In the genomic region with DNA sequence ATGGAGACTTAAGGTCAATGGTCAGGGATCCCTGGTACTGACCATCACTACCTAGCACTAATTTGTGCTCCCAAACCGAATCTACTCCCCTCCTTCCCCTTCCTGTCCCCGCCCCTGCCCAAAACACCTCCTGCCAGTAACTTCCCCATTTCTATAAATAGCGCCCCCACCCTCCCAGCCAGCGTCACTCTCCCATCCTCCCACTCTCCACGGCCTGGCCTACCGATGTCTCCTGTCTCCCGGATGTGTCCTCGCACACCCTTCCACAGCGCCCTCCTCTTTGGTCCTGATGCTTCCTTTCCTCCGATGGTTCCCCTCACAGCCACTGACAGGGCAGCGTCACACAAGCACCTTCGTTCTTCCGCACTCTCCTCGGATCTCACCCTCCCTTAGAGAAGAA, we compare ENCODE assay signal across 8 mouse cellular contexts. TPM values are rescaled to one million over a fixed set of nuclear protein-coding genes. Genes with fewer than 3 reads are reported as not detected.
DNase-seq lines count a peak whose midpoint lies in the region; ATAC-seq and TF ChIP-seq lines count a peak whose summit lies in the region.

No protein-coding gene starts in this region.

- no peak overlapping the region for H3K4me3 ChIP-seq in kidney, adult 2 months (ENCODE audit: insufficient read depth, low read depth, low read length)
- H3K4me3 ChIP-seq in stomach, embryonic 15.5 days (replicated peaks), result no peak overlapping the region

- H3K27ac ChIP-seq in kidney, adult 2 months (ENCODE audit: insufficient read depth, low read depth, low read length), result peak overlapping the region; percentile 51
- H3K27ac ChIP-seq in stomach, embryonic 15.5 days, result no peak overlapping the region

- no peak for TF ChIP-seq CTCF in kidney, adult 2 months (conservative IDR thresholded peaks at IDR 0.05; ENCODE audit: insufficient read depth, insufficient read length, low read depth, low read length)

- H3K36me3 ChIP-seq in kidney, adult 2 months (ENCODE audit: control insufficient read depth, insufficient read depth, low read length), result no peaks in the 10 kb centered on the region
- H3K36me3 ChIP-seq in stomach, embryonic 15.5 days, result no peaks in the 10 kb centered on the region

- peak; percentile 44 to 75 for DNase-seq in frontal cortex, adult 2 months (ENCODE audit: extremely low spot score in 1 of 2, low spot score in 1 of 2)
- no peak for DNase-seq in frontal cortex, postnatal 14 days (ENCODE audit: low spot score in 2 of 2)
- DNase-seq in ES-CJ7 (ENCODE audit: low read depth, low spot score), result peak; percentile 39
- peak; percentile 81 for DNase-seq in kidney, adult 2 months
- DNase-seq in lung, postnatal 10 days, result peak; percentile 87
- DNase-seq in embryo, embryonic 10 days (ENCODE audit: low spot score), result no peak

- no peaks in the 10 kb centered on the region for H3K9me3 ChIP-seq in stomach, embryonic 15.5 days

- WGBS in kidney, adult 2 months, result 50% methylated on average over 14 of the region's 14 CpGs
- WGBS in stomach, embryonic 15.5 days, result 25% methylated on average over 13 of the region's 14 CpGs

- peak; percentile 78 for ATAC-seq in granulocyte monocyte progenitor cell, adult 5-6 weeks (replicated peaks; ENCODE audit: poor library complexity, severe bottlenecking)
- ATAC-seq in stomach, embryonic 15.5 days (ENCODE audit: insufficient read depth, low FRiP score, low read depth), result peak; percentile 23; the same call in 1 of the 2 replicates

- H3K4me2 ChIP-seq in stomach, embryonic 15.5 days, result no peak overlapping the region; the same call in 1 of the 2 replicates

- H3K4me1 ChIP-seq in kidney, adult 2 months (ENCODE audit: control insufficient read depth, insufficient read depth, low read length), result peaks cover 30% of the 10 kb centered on the region
- H3K4me1 ChIP-seq in stomach, embryonic 15.5 days, result peaks cover 17% of the 10 kb centered on the region

- H3K27me3 ChIP-seq in kidney, adult 2 months (replicated peaks; ENCODE audit: control insufficient read depth, insufficient read depth, low read length), result no peaks in the 10 kb centered on the region
- no peaks in the 10 kb centered on the region for H3K27me3 ChIP-seq in stomach, embryonic 15.5 days (replicated peaks)

- TF ChIP-seq POLR2A in kidney, adult 2 months (IDR thresholded peaks at IDR 0.05; ENCODE audit: low read depth, low read length), result no peak

- H3K9ac ChIP-seq in stomach, embryonic 15.5 days, result no peak overlapping the region

RNA-seq across cellular contexts. Expression of gene Ier5, which starts 39.9 kb away (rescaled TPM):
- polyA plus RNA-seq in frontal cortex, adult 2 months (2012; rRNA removed), result 33.2 and 37.6 TPM in 2 replicates
- 0.32 and 2.9 TPM in 2 replicates for total RNA-seq in granulocyte monocyte progenitor cell, adult 5-6 weeks (2014; fragmentation: Nextera tagmentation)
- total RNA-seq in granulocyte monocyte progenitor cell, adult 5-6 weeks (2017), result 3.2 and 4.4 TPM in 2 replicates
- polyA plus RNA-seq in kidney, adult 2 months (2012; rRNA removed), result 8.6 and 9.8 TPM in 2 replicates
- 5.8 TPM in 2 replicates for polyA plus RNA-seq in stomach, embryonic 15.5 days (2015; fragmentation: Nextera tagmentation; extraction: Ambion mirVana)

Comparison
In these comparisons a context has a peak if more than half of its experiments do, and no peak if none do; other contexts are left out.
1. DNase-seq: peak in frontal cortex, adult 2 months (2 of 2), ES-CJ7 (single experiment), kidney, adult 2 months (single experiment) and lung, postnatal 10 days (single experiment); none in frontal cortex, postnatal 14 days (0 of 2) and embryo, embryonic 10 days (single experiment).